Mouse (Mus musculus): Measurements from ENCODE around the gene Nfix. TPM values are rescaled to one million over a fixed set of nuclear protein-coding genes. Genes with fewer than 3 reads are reported as not detected.

The Nfix gene
- total RNA-seq, 2 experiments from 2014 or later = 287 to 311 TPM

GRCm38 (mm10) chr8:84784681-84785505, 15.3 kb downstream of the Nfix start:
- no peak for DNase-seq (ENCODE audit: low spot score)
- intact Hi-C loops (cut with DNase I) = no loop called here

GRCm38 (mm10) chr8:84783919-84784581, 16.1 kb downstream of the Nfix start:
- intact Hi-C loops (cut with DNase I) = no loop called here

DNA sequence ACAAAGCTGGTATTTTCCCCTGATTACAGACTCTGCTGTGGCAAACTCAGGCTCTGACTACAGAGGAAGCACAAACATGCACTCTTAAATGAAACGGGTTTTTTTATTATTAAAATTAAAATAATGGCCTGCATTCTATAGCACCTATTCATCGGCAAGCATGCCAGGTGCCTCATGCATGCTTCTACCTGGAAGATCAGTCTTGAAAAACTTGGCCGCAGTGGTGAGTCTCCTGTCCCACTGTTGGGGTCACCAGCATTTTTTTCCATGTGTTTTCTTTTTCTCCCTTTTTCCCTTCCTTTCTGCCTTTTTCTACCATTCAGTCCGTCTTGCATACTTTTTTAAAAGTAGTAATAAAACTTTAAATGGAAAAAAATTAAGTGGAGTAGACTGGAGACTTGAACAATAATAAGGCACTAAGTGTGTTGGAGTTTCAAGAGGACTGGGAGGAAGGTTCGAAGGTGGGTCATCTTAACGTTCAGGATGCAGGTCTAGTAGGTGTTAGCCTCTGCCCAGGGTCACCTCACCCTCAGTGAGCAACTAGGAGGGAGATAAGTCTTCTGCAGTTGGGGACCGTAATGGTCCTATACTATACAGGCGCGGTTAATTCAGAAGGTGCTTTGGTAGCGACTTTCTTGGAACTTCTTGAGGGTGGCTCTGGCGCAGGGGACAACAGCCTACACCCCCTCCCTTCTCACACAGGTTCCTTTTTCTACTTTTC, 16.8 kb downstream of the Nfix start:
- intact Hi-C loops (cut with DNase I) = no loop called here
- no peak for DNase-seq (ENCODE audit: low spot score)

More at GRCm38 (mm10) chr8:84783919-84784581, 16.1 kb downstream of the Nfix start:
- peak; percentile 48 for DNase-seq (ENCODE audit: low spot score)

DNA sequence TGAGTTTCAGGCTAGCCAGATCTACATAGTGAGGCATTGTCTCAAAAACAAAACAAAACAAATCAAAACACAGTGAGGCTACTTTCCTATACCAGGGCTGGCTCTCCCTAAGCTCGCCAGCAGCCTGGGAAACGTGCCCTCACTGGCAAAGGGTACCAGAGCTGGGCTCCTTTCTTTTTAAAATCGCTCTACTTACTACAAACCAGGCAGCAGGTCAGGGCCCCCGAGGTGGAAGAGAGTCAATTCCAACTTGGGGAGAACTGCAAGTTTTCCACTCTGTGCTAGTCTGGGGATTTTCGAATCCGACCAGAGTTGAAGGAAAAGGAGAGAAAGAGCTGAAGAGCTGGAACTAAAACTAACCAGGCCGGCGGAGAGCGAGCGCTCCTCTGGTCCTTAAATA, 17.5 kb downstream of the Nfix start:
- no peak for DNase-seq (ENCODE audit: low spot score)
- intact Hi-C loops (cut with DNase I) = no loop called here

DNA sequence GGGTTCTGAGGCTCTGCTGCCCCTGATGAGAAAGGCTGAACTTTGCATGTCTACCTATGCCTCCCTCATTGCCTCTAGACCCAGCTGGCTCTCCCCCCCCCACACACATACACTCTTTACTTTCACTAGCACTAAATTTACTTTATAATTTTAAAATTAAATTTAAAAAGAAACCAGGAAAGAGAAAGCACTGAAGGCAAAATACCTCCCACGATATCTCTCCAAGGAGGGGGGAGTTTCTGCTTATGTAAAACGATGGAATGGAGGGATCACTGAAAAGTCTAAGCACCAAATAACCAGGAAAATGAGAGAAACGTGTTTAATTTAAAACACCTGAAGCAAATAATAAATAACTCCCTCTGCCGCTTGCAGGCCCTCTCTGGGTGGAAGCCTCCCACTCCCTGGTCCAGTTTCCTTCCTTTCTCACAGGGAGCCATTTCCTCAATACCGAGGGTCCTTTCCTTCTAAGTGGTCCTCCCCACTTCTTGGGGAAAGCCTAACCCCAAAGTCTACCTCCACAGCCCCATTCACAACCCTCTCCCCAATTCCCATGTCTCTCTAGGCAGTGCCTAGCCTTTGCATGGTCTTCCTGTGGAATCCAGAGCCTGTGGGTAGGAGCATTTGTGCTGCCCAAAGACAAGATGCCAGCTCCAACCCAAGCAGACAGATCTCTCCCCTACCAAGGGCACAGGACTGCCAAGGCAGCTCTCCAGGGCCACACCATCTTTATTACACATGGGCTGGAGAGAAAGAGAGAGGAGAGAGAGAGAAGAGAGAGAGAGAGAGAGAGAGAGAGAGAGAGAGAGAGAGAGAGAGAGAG, 18.2 kb downstream of the Nfix start:
- DNase-seq (ENCODE audit: low spot score) = no peak
- intact Hi-C loops (cut with DNase I) = no loop called here

GRCm38 (mm10) chr8:84780949-84781680, 19.0 kb downstream of the Nfix start:
- intact Hi-C loops (cut with DNase I) = no loop called here
- no peak for DNase-seq (ENCODE audit: low spot score)

DNA sequence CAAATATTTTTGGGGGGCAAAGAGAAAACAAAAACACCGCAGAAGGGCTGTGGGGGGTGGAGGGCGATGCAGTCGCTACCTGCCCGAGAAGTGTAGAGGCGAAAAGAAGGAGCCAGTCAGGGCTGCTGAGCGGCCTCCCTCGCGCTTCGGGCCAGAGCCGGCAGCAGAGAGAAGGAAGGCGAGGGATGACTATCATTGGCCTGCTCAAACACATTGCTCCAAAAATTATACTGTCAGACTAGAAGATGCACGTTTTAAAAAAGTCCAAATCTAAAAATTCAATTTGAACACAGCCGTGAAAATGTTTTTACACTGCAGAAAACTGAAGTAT, 20.0 kb downstream of the Nfix start:
- DNase-seq (ENCODE audit: low spot score) = no peak
- intact Hi-C loops (cut with DNase I) = no loop called here

- no peak for DNase-seq (ENCODE audit: low spot score)
- intact Hi-C loops (cut with DNase I) = no loop called here
Observed at GRCm38 (mm10) chr8:84779519-84780224, 20.5 kb downstream of the Nfix start.

DNA sequence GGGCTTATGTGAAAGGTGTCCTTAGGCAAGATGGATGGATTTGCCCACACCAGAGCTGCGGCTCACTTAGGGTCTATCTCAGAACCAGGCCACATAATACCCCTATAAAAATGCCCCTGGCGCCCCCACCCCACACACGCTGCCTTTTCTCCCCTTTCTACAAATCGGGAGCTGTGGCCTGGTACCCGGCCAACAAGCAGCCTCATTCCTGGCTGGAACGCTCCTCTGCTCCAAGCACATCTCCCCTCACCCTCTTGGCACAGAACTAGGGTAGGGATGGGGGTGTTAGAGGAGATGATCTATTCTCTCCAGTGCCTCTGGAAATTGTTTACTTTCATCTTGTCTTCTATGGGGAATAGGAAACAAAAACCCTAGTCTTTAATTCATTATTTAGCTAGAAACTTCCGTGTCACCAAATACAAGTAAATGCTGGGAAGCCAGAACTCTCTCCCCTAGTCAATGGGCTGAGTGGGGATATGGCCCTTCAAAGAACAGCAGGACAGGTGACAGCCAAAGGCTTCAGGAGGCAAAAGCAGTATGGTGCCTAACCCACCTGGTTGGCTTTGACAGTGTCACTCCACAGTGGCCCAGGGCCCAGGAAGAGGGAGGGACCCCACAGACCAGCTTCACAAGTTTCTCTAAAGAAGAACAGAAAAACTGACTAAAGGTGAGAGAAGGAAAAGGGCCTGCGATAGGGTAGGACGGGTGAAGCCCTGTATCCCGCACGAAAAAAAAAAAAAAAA, 21.3 kb downstream of the Nfix start:
- intact Hi-C loops (cut with DNase I) = no loop called here
- no peak for DNase-seq (ENCODE audit: low spot score)

- intact Hi-C loops (cut with DNase I) = no loop called here
- DNase-seq (ENCODE audit: low spot score) = no peak
Observed at GRCm38 (mm10) chr8:84777899-84778637, 22.1 kb downstream of the Nfix start.

GRCm38 (mm10) chr8:84776569-84776968, 23.6 kb downstream of the Nfix start:
- DNase-seq (ENCODE audit: low spot score) = no peak
- intact Hi-C loops (cut with DNase I) = no loop called here

- intact Hi-C loops (cut with DNase I) = no loop called here
- no peak for DNase-seq (ENCODE audit: low spot score)
Observed at GRCm38 (mm10) chr8:84775621-84776113, 24.5 kb downstream of the Nfix start.

DNA sequence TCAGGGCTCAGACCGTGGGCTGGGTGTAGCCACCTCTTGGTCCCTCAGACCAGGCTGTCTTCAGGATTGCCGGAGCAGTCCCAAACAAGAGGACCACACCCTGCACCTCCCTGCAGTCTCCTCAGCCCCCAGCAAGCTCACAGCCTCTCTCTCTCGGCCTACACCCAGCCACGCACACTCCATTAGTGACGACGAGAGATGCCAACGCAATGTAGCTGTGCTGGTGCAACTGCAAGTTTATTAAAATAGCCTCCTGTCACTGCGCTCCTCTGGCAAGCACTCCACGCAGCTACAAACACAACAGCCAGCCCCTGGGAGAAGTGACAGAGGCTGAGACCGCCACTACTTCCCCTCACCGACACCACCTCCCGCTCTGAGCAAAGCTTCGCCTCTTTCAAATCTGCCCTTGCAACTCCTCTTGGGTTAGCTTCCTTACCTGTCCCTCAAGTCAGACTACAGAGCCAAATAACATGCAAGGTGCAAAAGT, 25.0 kb downstream of the Nfix start:
- DNase-seq (ENCODE audit: low spot score) = no peak
- intact Hi-C loops (cut with DNase I) = no loop called here

GRCm38 (mm10) chr8:84774473-84774911, 25.7 kb downstream of the Nfix start:
- intact Hi-C loops (cut with DNase I) = no loop called here
- peak; percentile 68 for DNase-seq (ENCODE audit: low spot score)

DNA sequence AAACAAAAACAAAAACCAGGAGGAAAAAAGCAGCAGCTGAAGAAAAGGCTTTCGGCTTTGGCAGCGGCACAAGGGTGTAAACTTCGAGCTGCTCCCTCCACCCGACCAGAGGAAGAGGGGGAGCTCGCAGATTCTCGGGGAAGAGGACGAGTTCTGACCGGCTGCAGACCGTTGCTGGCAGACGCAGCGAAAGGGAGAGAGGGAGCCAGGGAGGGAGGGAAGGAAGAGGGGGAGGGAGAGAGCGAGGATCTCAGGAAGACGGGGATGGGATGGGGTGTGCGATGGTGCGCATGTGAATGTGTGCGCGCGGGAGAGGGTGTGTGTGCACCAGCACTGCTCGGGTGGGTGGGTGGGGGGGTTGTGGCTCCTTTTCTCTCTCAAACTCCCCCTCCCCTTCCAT, 26.3 kb downstream of the Nfix start:
- intact Hi-C loops (cut with DNase I) = no loop called here
- DNase-seq (ENCODE audit: low spot score) = peak; percentile 79

GRCm38 (mm10) chr8:84773304-84773703, 26.8 kb downstream of the Nfix start:
- no peak for DNase-seq (ENCODE audit: low spot score)
- intact Hi-C loops (cut with DNase I) = no loop called here

GRCm38 (mm10) chr8:84772628-84773027, 27.5 kb downstream of the Nfix start:
- intact Hi-C loops (cut with DNase I) = no loop called here
- no peak for DNase-seq (ENCODE audit: low spot score)
